Mouse (Mus musculus): ENCODE results near the gene Thsd4. TPM values are rescaled to one million over a fixed set of nuclear protein-coding genes. Genes with fewer than 3 reads are reported as not detected.
A peak's percentile ranks its signal among the peaks of the same experiment; 100 is the strongest.

Thsd4 gene
- polyA plus RNA-seq, 1 experiment from 2014 or later = 13.6 TPM

GRCm38 (mm10) chr9:60151897-60152627 is 369.8 kb downstream of the Thsd4 start:
- no peak overlapping the region for H3K4me2 ChIP-seq

GRCm38 (mm10) chr9:60150511-60150910 is 371.3 kb downstream of the Thsd4 start:
- WGBS = 82% methylated on average over 1 of the region's 1 CpGs

More at GRCm38 (mm10) chr9:60151897-60152627, 369.8 kb downstream of the Thsd4 start:
- Histone ChIP-seq H3K9me3 (no peaks in the 10 kb centered on the region), H3K27ac (no peak overlapping the region), H3K27me3 (no peaks in the 10 kb centered on the region), H3K36me3 (no peaks in the 10 kb centered on the region), H3K4me1 (no peaks in the 10 kb centered on the region), H3K4me3 (no peak overlapping the region), H3K9ac (no peak overlapping the region)
- WGBS = 83% methylated on average over 11 of the region's 11 CpGs
- ATAC-seq (ENCODE audit: insufficient number of reproducible peaks, insufficient read depth, low FRiP score, low TSS enrichment, low read depth) = no peak

GRCm38 (mm10) chr9:60148988-60149387 is 372.9 kb downstream of the Thsd4 start:
- H3K36me3 ChIP-seq = no peaks in the 10 kb centered on the region
- no peaks in the 10 kb centered on the region for H3K4me1 ChIP-seq
- no peaks in the 10 kb centered on the region for H3K9me3 ChIP-seq
- no peak overlapping the region for H3K27ac ChIP-seq
- no peak for ATAC-seq (ENCODE audit: insufficient number of reproducible peaks, insufficient read depth, low FRiP score, low TSS enrichment, low read depth)
- no peak overlapping the region for H3K9ac ChIP-seq
- no peak overlapping the region for H3K4me3 ChIP-seq
- no peaks in the 10 kb centered on the region for H3K27me3 ChIP-seq
- no peak overlapping the region for H3K4me2 ChIP-seq
- 74% methylated on average over 7 of the region's 7 CpGs for WGBS

More at GRCm38 (mm10) chr9:60150511-60150910, 371.3 kb downstream of the Thsd4 start:
- Histone ChIP-seq H3K4me1 (no peaks in the 10 kb centered on the region), H3K4me3 (no peak overlapping the region), H3K27me3 (no peaks in the 10 kb centered on the region), H3K4me2 (no peak overlapping the region), H3K9me3 (no peaks in the 10 kb centered on the region), H3K9ac (no peak overlapping the region), H3K27ac (no peak overlapping the region), H3K36me3 (no peaks in the 10 kb centered on the region)
- ATAC-seq (ENCODE audit: insufficient number of reproducible peaks, insufficient read depth, low FRiP score, low TSS enrichment, low read depth) = no peak

GRCm38 (mm10) chr9:60147401-60147800 is 374.4 kb downstream of the Thsd4 start:
- Histone ChIP-seq H3K27ac (no peak overlapping the region), H3K4me1 (no peaks in the 10 kb centered on the region), H3K4me2 (no peak overlapping the region), H3K36me3 (no peaks in the 10 kb centered on the region), H3K9ac (no peak overlapping the region), H3K4me3 (no peak overlapping the region), H3K9me3 (no peaks in the 10 kb centered on the region), H3K27me3 (no peaks in the 10 kb centered on the region)
- 39% methylated on average over 4 of the region's 4 CpGs for WGBS
- no peak for ATAC-seq (ENCODE audit: insufficient number of reproducible peaks, insufficient read depth, low FRiP score, low TSS enrichment, low read depth)

GRCm38 (mm10) chr9:60143816-60144215 is 378.0 kb downstream of the Thsd4 start:
- Histone ChIP-seq H3K9me3 (no peaks in the 10 kb centered on the region), H3K36me3 (no peaks in the 10 kb centered on the region), H3K4me1 (peaks cover 32% of the 10 kb centered on the region), H3K27me3 (no peaks in the 10 kb centered on the region), H3K4me3 (no peak overlapping the region), H3K9ac (no peak overlapping the region), H3K4me2 (no peak overlapping the region), H3K27ac (no peak overlapping the region)
- 95% methylated on average over 6 of the region's 6 CpGs for WGBS
- no peak for ATAC-seq (ENCODE audit: insufficient number of reproducible peaks, insufficient read depth, low FRiP score, low TSS enrichment, low read depth)

GRCm38 (mm10) chr9:60141081-60141514 is 380.7 kb downstream of the Thsd4 start:
- Histone ChIP-seq H3K9me3 (no peaks in the 10 kb centered on the region), H3K9ac (peak overlapping the region; percentile 44; the same call in 1 of the 2 replicates), H3K4me3 (peak overlapping the region; percentile 29), H3K27ac (peak overlapping the region; percentile 35), H3K36me3 (no peaks in the 10 kb centered on the region), H3K4me1 (peaks cover 37% of the 10 kb centered on the region), H3K27me3 (no peaks in the 10 kb centered on the region), H3K4me2 (peak overlapping the region; percentile 47)
- ATAC-seq (ENCODE audit: insufficient number of reproducible peaks, insufficient read depth, low FRiP score, low TSS enrichment, low read depth) = peak; percentile 43; the same call in 1 of the 2 replicates
- WGBS = 11% methylated on average over 7 of the region's 7 CpGs

- 24% methylated on average over 6 of the region's 6 CpGs for WGBS
- Histone ChIP-seq H3K4me2 (peak overlapping the region; percentile 47), H3K27me3 (no peaks in the 10 kb centered on the region), H3K9ac (peak overlapping the region; percentile 44), H3K27ac (peak overlapping the region; percentile 35; the same call in 1 of the 2 replicates), H3K36me3 (no peaks in the 10 kb centered on the region), H3K9me3 (no peaks in the 10 kb centered on the region), H3K4me3 (peak overlapping the region; percentile 29), H3K4me1 (peaks cover 37% of the 10 kb centered on the region)
- ATAC-seq (ENCODE audit: insufficient number of reproducible peaks, insufficient read depth, low FRiP score, low TSS enrichment, low read depth) = no peak
Measured at GRCm38 (mm10) chr9:60140411-60140810, 381.4 kb downstream of the Thsd4 start.

- Histone ChIP-seq H3K27me3 (no peaks in the 10 kb centered on the region), H3K9ac (peak overlapping the region; percentile 44), H3K4me1 (peaks cover 37% of the 10 kb centered on the region), H3K4me2 (peak overlapping the region; percentile 47), H3K4me3 (peak overlapping the region; percentile 29), H3K27ac (0 out of 2 replicates have a peak overlapping the region, but pooled peaks have one; percentile 1), H3K36me3 (no peaks in the 10 kb centered on the region), H3K9me3 (no peaks in the 10 kb centered on the region)
- no peak for ATAC-seq (ENCODE audit: insufficient number of reproducible peaks, insufficient read depth, low FRiP score, low TSS enrichment, low read depth)
- 51% methylated on average over 10 of the region's 10 CpGs for WGBS
Measured at GRCm38 (mm10) chr9:60139446-60139845, 382.4 kb downstream of the Thsd4 start.

- 70% methylated on average over 6 of the region's 6 CpGs for WGBS
- H3K4me3 ChIP-seq = no peak overlapping the region
- no peaks in the 10 kb centered on the region for H3K36me3 ChIP-seq
- H3K9ac ChIP-seq = no peak overlapping the region
- peaks cover 18% of the 10 kb centered on the region for H3K4me1 ChIP-seq
- H3K27me3 ChIP-seq = no peaks in the 10 kb centered on the region
- H3K9me3 ChIP-seq = no peaks in the 10 kb centered on the region
- ATAC-seq (ENCODE audit: insufficient number of reproducible peaks, insufficient read depth, low FRiP score, low TSS enrichment, low read depth) = no peak
- H3K27ac ChIP-seq = no peak overlapping the region
- H3K4me2 ChIP-seq = no peak overlapping the region
Measured at GRCm38 (mm10) chr9:60129235-60129991, 392.4 kb downstream of the Thsd4 start.

- Histone ChIP-seq H3K27me3 (no peaks in the 10 kb centered on the region), H3K4me1 (peaks cover 28% of the 10 kb centered on the region), H3K9me3 (no peaks in the 10 kb centered on the region), H3K4me2 (no peak overlapping the region), H3K36me3 (no peaks in the 10 kb centered on the region), H3K9ac (no peak overlapping the region), H3K27ac (no peak overlapping the region), H3K4me3 (no peak overlapping the region)
- WGBS = 74% methylated on average over 5 of the region's 5 CpGs
- no peak for ATAC-seq (ENCODE audit: insufficient number of reproducible peaks, insufficient read depth, low FRiP score, low TSS enrichment, low read depth)
Measured at GRCm38 (mm10) chr9:60126961-60127360, 394.9 kb downstream of the Thsd4 start.

GRCm38 (mm10) chr9:60124102-60124501 is 397.7 kb downstream of the Thsd4 start:
- H3K4me3 ChIP-seq = no peak overlapping the region
- H3K27ac ChIP-seq = no peak overlapping the region
- H3K27me3 ChIP-seq = no peaks in the 10 kb centered on the region
- H3K4me2 ChIP-seq = no peak overlapping the region
- H3K4me1 ChIP-seq = peaks cover 54% of the 10 kb centered on the region
- H3K9ac ChIP-seq = no peak overlapping the region
- H3K36me3 ChIP-seq = no peaks in the 10 kb centered on the region
- no peak for ATAC-seq (ENCODE audit: insufficient number of reproducible peaks, insufficient read depth, low FRiP score, low TSS enrichment, low read depth)
- 70% methylated on average over 9 of the region's 9 CpGs for WGBS
- no peaks in the 10 kb centered on the region for H3K9me3 ChIP-seq
